Mouse (Mus musculus) lung, postnatal 10 days (tissue): ENCODE data around the gene Igll1.
A peak's percentile ranks its signal among the peaks of the same experiment; 100 is the strongest.

ENCODE experiments used
- DNase-seq: peaks from one replicate; pipeline ENCODE4 v3.0.0; 2021

Igll1 gene

GRCm38 (mm10) chr16:16852411-16852810, 11.4 kb downstream of the Igll1 start:
- no peak for DNase-seq

- no peak for DNase-seq
Observed at GRCm38 (mm10) chr16:16849196-16849595, 14.6 kb downstream of the Igll1 start.

- DNase-seq: no peak
Observed at GRCm38 (mm10) chr16:16829671-16830070, 34.1 kb downstream of the Igll1 start.

GRCm38 (mm10) chr16:16828757-16829615, 34.8 kb downstream of the Igll1 start, which contains the start of gene Spag6l:
Spag6l (minus strand) TSS chr16:16829456.
- peak; percentile 55 for DNase-seq

GRCm38 (mm10) chr16:16826223-16826622, 37.6 kb downstream of the Igll1 start:
- DNase-seq: no peak

GRCm38 (mm10) chr16:16825476-16825875, 38.3 kb downstream of the Igll1 start:
- no peak for DNase-seq
